Mouse (Mus musculus): Measurements from ENCODE around the gene Timp2. TPM values are rescaled to one million over a fixed set of nuclear protein-coding genes. Genes with fewer than 3 reads are reported as not detected.

Timp2 gene
- total and polyA plus RNA-seq, 3 experiments, result not detected

- Histone ChIP-seq H3K27me3 (ENCODE audit: insufficient read depth, low read length) (peaks cover 9% of the 10 kb centered on the region; the same call in 1 of the 2 replicates), H3K36me3 (replicated peaks) (no peaks in the 10 kb centered on the region), H3K9me3 (replicated peaks) (no peaks in the 10 kb centered on the region), H3K4me3 (ENCODE audit: low read depth, low read length) (no peak overlapping the region), H3K4me1 (ENCODE audit: insufficient read depth, low read depth, low read length) (peaks cover 12% of the 10 kb centered on the region)
- TF ChIP-seq GATA2 (IDR thresholded peaks at IDR 0.05; ENCODE audit: borderline replicate concordance, low read depth, low read length) (no peak), GATA1 (IDR thresholded peaks at IDR 0.05; ENCODE audit: borderline replicate concordance, low read length) (no peak)
- DNase-seq (ENCODE audit: low spot score) (no peak), ATAC-seq (ENCODE audit: extremely low read depth, insufficient number of reproducible peaks, low FRiP score, poor library complexity, severe bottlenecking) (no peak)
These were observed 8.1 kb downstream of the Timp2 start for GRCm38 (mm10) chr11:118347391-118347790.

GRCm38 (mm10) chr11:118346395-118347096 is 9.0 kb downstream of the Timp2 start:
- H3K36me3 ChIP-seq (replicated peaks), result no peaks in the 10 kb centered on the region
- no peaks in the 10 kb centered on the region for H3K9me3 ChIP-seq (replicated peaks)
- peaks cover 10% of the 10 kb centered on the region; the same call in 1 of the 2 replicates for H3K27me3 ChIP-seq (ENCODE audit: insufficient read depth, low read length)
- ATAC-seq (ENCODE audit: extremely low read depth, insufficient number of reproducible peaks, low FRiP score, poor library complexity, severe bottlenecking) (no peak), DNase-seq (ENCODE audit: low spot score) (no peak)
- TF ChIP-seq POLR2AphosphoS5 (IDR thresholded peaks at IDR 0.05; ENCODE audit: insufficient replicate concordance, low read depth, low read length) (no peak), TAL1 (conservative IDR thresholded peaks at IDR 0.05; ENCODE audit: low read depth, low read length) (no peak), GATA2 (IDR thresholded peaks at IDR 0.05; ENCODE audit: borderline replicate concordance, low read depth, low read length) (no peak), GATA1 (IDR thresholded peaks at IDR 0.05; ENCODE audit: borderline replicate concordance, low read length) (no peak), CTCF (IDR thresholded peaks at IDR 0.05; ENCODE audit: low read depth, low read length) (no peak)
- no peak overlapping the region for H3K4me3 ChIP-seq (ENCODE audit: low read depth, low read length)
- H3K4me1 ChIP-seq (ENCODE audit: insufficient read depth, low read depth, low read length), result peaks cover 12% of the 10 kb centered on the region

GRCm38 (mm10) chr11:118345693-118346092 is 9.8 kb downstream of the Timp2 start:
- TF ChIP-seq GATA1 (IDR thresholded peaks at IDR 0.05; ENCODE audit: borderline replicate concordance, low read length) (no peak), POLR2AphosphoS5 (IDR thresholded peaks at IDR 0.05; ENCODE audit: insufficient replicate concordance, low read depth, low read length) (no peak), CTCF (IDR thresholded peaks at IDR 0.05; ENCODE audit: low read depth, low read length) (no peak), TAL1 (conservative IDR thresholded peaks at IDR 0.05; ENCODE audit: low read depth, low read length) (no peak), GATA2 (IDR thresholded peaks at IDR 0.05; ENCODE audit: borderline replicate concordance, low read depth, low read length) (no peak)
- no peaks in the 10 kb centered on the region for H3K36me3 ChIP-seq (replicated peaks)
- no peak overlapping the region for H3K4me3 ChIP-seq (ENCODE audit: low read depth, low read length)
- peaks cover 10% of the 10 kb centered on the region; the same call in 1 of the 2 replicates for H3K27me3 ChIP-seq (ENCODE audit: insufficient read depth, low read length)
- peaks cover 12% of the 10 kb centered on the region for H3K4me1 ChIP-seq (ENCODE audit: insufficient read depth, low read depth, low read length)
- no peaks in the 10 kb centered on the region for H3K9me3 ChIP-seq (replicated peaks)
- ATAC-seq (ENCODE audit: extremely low read depth, insufficient number of reproducible peaks, low FRiP score, poor library complexity, severe bottlenecking), result no peak
- no peak for DNase-seq (ENCODE audit: low spot score)

GRCm38 (mm10) chr11:118343629-118344028 is 11.9 kb downstream of the Timp2 start:
- H3K4me3 ChIP-seq (ENCODE audit: low read depth, low read length), result no peak overlapping the region
- H3K9me3 ChIP-seq (replicated peaks), result no peaks in the 10 kb centered on the region
- no peak for TF ChIP-seq CTCF (IDR thresholded peaks at IDR 0.05; ENCODE audit: low read depth, low read length)
- no peak for TF ChIP-seq POLR2AphosphoS5 (IDR thresholded peaks at IDR 0.05; ENCODE audit: insufficient replicate concordance, low read depth, low read length)
- no peaks in the 10 kb centered on the region for H3K36me3 ChIP-seq (replicated peaks)
- no peak for DNase-seq (ENCODE audit: low spot score)
- no peak for ATAC-seq (ENCODE audit: extremely low read depth, insufficient number of reproducible peaks, low FRiP score, poor library complexity, severe bottlenecking)
- peaks cover 10% of the 10 kb centered on the region; the same call in 1 of the 2 replicates for H3K27me3 ChIP-seq (ENCODE audit: insufficient read depth, low read length)
- H3K4me1 ChIP-seq (ENCODE audit: insufficient read depth, low read depth, low read length), result peaks cover 4% of the 10 kb centered on the region

- Histone ChIP-seq H3K4me3 (ENCODE audit: low read depth, low read length) (no peak within 1 kb of the TSS), H3K9me3 (replicated peaks) (no peaks in the 10 kb centered on the region), H3K36me3 (replicated peaks) (no peaks in the 10 kb centered on the region), H3K27me3 (ENCODE audit: insufficient read depth, low read length) (peaks cover 8% of the 10 kb centered on the region; the same call in 1 of the 2 replicates), H3K4me1 (ENCODE audit: insufficient read depth, low read depth, low read length) (no peaks in the 10 kb centered on the region; the same call in 1 of the 2 replicates)
- no peak for TF ChIP-seq TAL1 (conservative IDR thresholded peaks at IDR 0.05; ENCODE audit: low read depth, low read length)
- no peak for TF ChIP-seq GATA2 (IDR thresholded peaks at IDR 0.05; ENCODE audit: borderline replicate concordance, low read depth, low read length)
- no peak for TF ChIP-seq CTCF (IDR thresholded peaks at IDR 0.05; ENCODE audit: low read depth, low read length)
- DNase-seq (ENCODE audit: low spot score) (no peak), ATAC-seq (ENCODE audit: extremely low read depth, insufficient number of reproducible peaks, low FRiP score, poor library complexity, severe bottlenecking) (no peak)
These were observed 13.0 kb downstream of the Timp2 start, which contains the start of gene Cep295nl for GRCm38 (mm10) chr11:118342400-118342981. Cep295nl (minus strand) TSS chr11:118342500.

GRCm38 (mm10) chr11:118337491-118338168 is 17.9 kb downstream of the Timp2 start:
- peaks cover 4% of the 10 kb centered on the region for H3K27me3 ChIP-seq (ENCODE audit: insufficient read depth, low read length)
- ATAC-seq (ENCODE audit: extremely low read depth, insufficient number of reproducible peaks, low FRiP score, poor library complexity, severe bottlenecking), result no peak
- no peak for DNase-seq (ENCODE audit: low spot score)
- H3K4me1 ChIP-seq (ENCODE audit: insufficient read depth, low read depth, low read length), result no peaks in the 10 kb centered on the region; the same call in 1 of the 2 replicates
- TF ChIP-seq POLR2AphosphoS5 (IDR thresholded peaks at IDR 0.05; ENCODE audit: insufficient replicate concordance, low read depth, low read length) (no peak), CTCF (IDR thresholded peaks at IDR 0.05; ENCODE audit: low read depth, low read length) (no peak), GATA1 (IDR thresholded peaks at IDR 0.05; ENCODE audit: borderline replicate concordance, low read length) (no peak), TAL1 (conservative IDR thresholded peaks at IDR 0.05; ENCODE audit: low read depth, low read length) (no peak), GATA2 (IDR thresholded peaks at IDR 0.05; ENCODE audit: borderline replicate concordance, low read depth, low read length) (no peak)
- no peaks in the 10 kb centered on the region for H3K36me3 ChIP-seq (replicated peaks)
- H3K4me3 ChIP-seq (ENCODE audit: low read depth, low read length), result no peak overlapping the region
- H3K9me3 ChIP-seq (replicated peaks), result no peaks in the 10 kb centered on the region

Data from G1E (cell line).